Mouse (Mus musculus) liver, embryonic 14.5 days (tissue): ENCODE measurements around the gene Tmem205.

Experiments used
- CTCF ChIP-seq: IDR thresholded peaks from 2 replicates; pipeline ENCODE4 v1.5.1; 2016; ENCODE audit warnings: antibody characterized with exemption, low read depth, control low read depth
- EP300 ChIP-seq: IDR thresholded peaks from 2 replicates; pipeline ENCODE4 v1.6.1; 2016; ENCODE audit warnings: antibody characterized with exemption, low read depth

- TF ChIP-seq CTCF (no peak), EP300 (no peak)
Observed at GRCm38 (mm10) chr9:21947540-21948130, 20.3 kb upstream of the Tmem205 start.
